Mouse (Mus musculus): ENCODE results near the gene 2900026A02Rik.
A peak's percentile ranks its signal among the peaks of the same experiment; 100 is the strongest.

2900026A02Rik gene

GRCm38 (mm10) chr5:113097551-113097950, 123.5 kb downstream of the 2900026A02Rik start:
- DNase-seq (ENCODE audit: low read depth): no peak

DNA sequence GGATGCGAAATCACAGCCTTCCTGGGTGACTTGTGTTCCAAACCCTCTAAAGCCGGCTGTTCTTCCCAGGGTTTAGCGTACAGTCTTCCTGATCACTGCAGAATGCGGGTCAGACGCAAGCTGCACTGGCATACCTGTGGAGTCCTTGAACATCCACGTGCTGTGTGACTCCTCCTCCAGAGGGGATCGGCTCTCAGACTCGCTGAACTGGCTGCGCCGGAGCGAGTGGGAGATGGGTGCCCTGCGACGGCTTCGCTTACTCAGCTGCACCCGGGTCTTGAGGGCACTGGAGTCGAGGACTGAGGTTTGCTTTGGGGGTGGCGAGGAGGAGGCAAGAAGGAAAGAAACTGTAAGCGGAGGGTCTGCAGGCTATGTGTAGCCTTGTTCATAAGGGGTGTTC, 125.6 kb downstream of the 2900026A02Rik start:
- DNase-seq (ENCODE audit: low read depth): no peak

DNA sequence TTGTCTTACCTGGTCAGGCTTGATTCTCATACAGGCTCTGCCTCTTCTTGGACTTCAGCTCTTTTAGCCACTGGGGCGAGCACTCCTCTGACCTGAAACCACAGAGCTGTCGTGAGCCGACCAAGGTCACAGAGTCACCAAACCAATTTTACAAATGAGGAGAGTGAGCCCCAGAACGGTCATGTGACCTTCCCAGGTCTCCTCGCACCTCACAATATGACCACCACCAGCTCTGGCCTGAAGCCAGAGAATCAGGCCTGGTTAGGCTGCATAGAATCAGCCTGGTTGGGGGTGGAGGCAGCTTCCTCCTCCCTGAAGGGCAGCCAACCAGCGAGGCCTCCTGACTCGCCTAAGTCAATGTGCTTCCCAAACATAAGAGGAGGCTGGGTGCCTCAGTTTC, 128.6 kb downstream of the 2900026A02Rik start:
- no peak for DNase-seq (ENCODE audit: low read depth)

DNA sequence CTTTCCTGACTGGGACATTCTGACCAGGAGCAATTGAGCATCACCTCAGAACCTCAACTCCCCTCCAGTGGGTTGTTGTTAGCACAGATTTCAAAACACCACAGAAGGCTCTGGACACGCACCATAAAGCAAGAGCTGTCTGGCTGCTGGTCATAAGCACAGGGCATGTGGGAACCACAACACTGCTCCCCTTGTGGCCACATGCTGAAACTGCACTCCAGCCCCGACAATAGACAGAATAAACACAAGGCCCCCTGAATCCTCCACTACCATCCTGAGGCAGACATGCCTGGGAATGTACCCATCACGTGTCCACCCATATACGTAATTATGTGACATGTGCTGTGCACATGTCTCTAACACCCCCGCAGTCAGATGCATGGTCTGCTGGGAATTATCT, 129.9 kb downstream of the 2900026A02Rik start:
- DNase-seq (ENCODE audit: low read depth): peak; percentile 21

- DNase-seq (ENCODE audit: low read depth): no peak
Measured at GRCm38 (mm10) chr5:113090750-113091149, 130.3 kb downstream of the 2900026A02Rik start.

- DNase-seq (ENCODE audit: low read depth): no peak
Measured at GRCm38 (mm10) chr5:113090077-113090690, 130.9 kb downstream of the 2900026A02Rik start.

DNA sequence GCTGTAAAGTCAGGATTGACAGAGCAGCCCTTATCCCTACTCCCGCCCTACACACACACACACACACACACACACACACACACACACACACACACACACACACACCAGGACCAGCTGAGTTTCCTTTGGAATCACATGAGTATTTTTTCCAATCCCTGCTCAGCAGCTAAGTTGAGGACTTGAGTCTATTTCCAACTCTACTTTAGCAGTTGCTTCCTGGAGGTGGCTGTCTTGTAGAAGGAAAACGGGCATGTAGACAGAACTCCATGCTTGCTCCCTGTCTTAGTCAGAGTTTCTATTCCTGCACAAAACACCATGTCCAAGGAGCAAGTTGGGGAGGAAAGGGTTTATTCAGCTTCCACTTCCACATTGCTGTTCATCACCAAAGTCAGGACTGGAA, 133.6 kb downstream of the 2900026A02Rik start:
- no peak for DNase-seq (ENCODE audit: low read depth)

DNA sequence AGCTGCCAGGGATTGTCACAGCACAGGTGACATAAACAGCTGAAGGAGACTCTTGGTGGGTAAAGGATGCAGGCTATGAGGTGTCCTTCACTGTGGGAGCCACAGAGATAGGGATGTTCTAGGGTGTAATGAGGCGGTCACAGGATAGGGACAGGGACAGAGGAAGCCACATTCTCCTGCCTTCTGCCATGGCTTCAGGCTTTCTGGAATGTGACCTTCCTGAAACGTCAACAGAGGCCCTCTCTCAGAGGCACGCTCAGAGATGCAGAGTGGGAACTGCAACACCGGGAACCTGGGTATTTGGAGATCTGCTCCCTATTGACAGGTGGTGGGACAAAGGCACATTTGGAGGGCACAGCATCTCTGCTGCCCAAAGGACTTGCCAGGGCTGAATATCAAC, 134.0 kb downstream of the 2900026A02Rik start:
- DNase-seq (ENCODE audit: low read depth): no peak

DNA sequence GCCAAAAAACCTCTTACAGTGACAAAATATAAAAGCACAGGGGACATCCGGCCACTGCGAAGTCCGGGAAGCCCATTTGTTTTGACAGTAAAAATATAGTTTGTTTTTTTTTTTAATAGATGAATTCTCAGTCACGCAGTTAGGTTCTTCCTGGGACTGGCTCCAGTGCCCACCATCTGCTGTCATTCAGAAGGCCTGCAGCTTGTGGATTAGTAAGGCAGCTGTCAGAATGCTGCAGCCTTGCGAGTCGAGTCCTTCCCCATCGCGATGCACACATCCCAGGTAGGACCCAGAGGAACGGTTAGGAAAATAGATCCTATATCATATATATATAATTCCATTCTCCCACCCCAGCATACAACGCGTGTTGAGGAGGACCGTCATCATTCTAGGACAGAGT, 134.6 kb downstream of the 2900026A02Rik start:
- DNase-seq (ENCODE audit: low read depth): no peak

- DNase-seq (ENCODE audit: low read depth): no peak
Measured at GRCm38 (mm10) chr5:113085931-113086330, 135.1 kb downstream of the 2900026A02Rik start.

DNA sequence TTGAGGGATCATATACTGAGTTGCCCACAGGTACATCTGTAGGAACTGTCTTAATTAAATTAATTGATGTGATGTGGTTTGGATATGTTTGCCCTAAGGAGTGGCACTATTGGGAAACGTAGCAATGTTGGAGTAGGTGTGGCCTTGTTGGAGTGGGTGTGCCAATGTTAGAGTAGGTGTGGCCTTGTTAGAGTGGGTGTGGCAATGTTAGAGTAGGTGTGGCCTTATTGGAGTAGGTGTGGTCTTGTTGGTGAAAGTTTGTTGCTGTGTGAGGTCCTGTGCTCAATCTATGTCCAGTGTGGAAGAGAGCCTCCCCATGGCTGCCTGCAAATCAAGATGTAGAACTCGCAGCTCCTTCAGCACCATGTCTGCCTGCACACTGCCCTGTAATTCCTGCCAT, 136.7 kb downstream of the 2900026A02Rik start:
- DNase-seq (ENCODE audit: low read depth): no peak

- DNase-seq (ENCODE audit: low read depth): no peak
Measured at GRCm38 (mm10) chr5:113082356-113083168, 138.5 kb downstream of the 2900026A02Rik start.

DNA sequence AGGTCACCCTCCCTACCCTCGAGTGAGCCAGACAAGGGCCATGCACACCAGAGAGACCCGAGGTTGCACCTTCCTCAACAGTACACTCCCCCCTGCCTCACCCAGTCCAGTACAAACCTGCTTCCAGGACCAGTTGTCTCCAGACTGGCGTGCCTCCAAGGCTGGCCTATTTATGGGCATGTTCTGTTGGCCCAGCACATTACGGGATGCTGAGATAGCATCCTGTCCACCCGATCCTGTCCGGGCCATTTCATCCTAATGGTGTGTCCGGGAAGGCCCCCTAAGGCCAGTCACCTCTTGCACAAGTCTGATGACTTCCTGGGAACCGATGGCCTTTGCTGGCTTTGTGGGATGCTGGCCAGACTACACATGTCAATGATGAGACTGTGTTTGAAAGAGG, 139.6 kb downstream of the 2900026A02Rik start, which contains the start of gene Crybb3:
Crybb3 (minus strand) TSS at position 146 of the 400 bp plus-strand sequence.
- no peak for DNase-seq (ENCODE audit: low read depth)

GRCm38 (mm10) chr5:113081020-113081419, 140.0 kb downstream of the 2900026A02Rik start:
- DNase-seq (ENCODE audit: low read depth): no peak

- DNase-seq (ENCODE audit: low read depth): peak; percentile 15
Measured at GRCm38 (mm10) chr5:113079783-113080182, 141.3 kb downstream of the 2900026A02Rik start.

DNA sequence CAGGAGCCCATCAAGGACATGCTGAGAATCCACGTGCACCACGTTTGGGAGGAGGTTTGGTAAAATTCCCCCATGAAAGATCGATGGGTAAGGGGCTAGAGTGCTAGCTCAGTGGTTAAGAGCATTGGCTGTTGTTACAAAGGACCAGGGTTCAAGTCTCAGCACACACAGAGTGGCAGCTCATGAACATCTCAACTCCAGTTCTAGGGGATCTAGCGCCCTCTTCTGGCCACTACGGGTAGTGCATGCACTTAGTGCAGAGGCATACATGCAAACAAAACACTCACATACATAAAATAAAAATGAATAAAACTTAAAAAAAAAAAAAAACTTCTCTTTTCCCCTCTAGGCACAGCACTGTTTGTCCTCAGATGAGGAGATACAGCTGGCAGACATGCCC, 142.3 kb downstream of the 2900026A02Rik start:
- DNase-seq (ENCODE audit: low read depth): peak; percentile 16

- DNase-seq (ENCODE audit: low read depth): no peak
Measured at GRCm38 (mm10) chr5:113070017-113070416, 151.0 kb downstream of the 2900026A02Rik start, which contains the start of gene Crybb2. Gene Crybb2, minus strand, starts transcription at chr5:113070117.

DNA sequence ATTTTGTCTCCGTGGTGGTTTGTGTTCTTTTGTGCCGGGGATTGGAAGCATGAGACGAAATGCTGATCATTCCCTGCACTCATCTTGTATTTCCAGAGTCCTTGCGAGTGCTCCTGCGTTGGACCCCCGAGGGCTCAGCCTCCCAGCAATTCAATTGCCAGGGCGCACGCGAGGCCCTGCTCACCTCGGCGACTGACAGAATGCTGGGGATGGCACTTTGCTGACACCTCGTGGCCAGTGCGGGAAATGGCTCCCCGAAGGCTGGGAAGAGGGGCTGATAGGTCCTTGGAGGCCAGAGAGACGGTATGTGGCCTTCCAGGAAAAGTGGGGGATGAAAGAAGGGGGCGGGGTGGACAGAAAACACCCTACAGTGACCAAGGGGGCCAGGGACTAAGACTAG, 166.7 kb downstream of the 2900026A02Rik start:
- DNase-seq (ENCODE audit: low read depth): peak; percentile 68

GRCm38 (mm10) chr5:113050581-113051185, 170.4 kb downstream of the 2900026A02Rik start:
- no peak for DNase-seq (ENCODE audit: low read depth)

DNA sequence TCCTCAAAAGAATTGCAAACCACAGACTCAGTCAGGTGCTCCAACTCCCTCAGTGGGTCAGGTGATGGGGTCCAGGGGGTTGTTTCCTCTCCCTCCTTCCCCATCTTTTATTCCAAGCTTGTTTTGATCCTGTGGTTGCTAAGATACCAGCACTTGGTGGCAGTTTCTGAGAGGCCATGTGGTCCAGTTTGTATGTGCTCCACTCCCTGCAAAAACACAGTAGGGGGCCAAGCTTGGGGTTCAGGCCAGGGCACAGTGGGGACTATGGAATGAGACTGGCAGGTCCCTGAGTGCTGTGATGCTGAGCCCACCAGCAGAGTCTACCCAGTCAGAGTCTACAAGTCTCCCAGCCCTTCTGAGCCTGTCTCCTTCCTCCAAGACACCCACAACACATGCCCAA, 171.2 kb downstream of the 2900026A02Rik start:
- DNase-seq (ENCODE audit: low read depth): no peak

- no peak for DNase-seq (ENCODE audit: low read depth)
Measured at GRCm38 (mm10) chr5:113045511-113046273, 175.3 kb downstream of the 2900026A02Rik start.

- no peak for DNase-seq (ENCODE audit: low read depth)
Measured at GRCm38 (mm10) chr5:113043531-113043930, 177.5 kb downstream of the 2900026A02Rik start.
